Mouse (Mus musculus): ENCODE results near the gene Drc3.
"Not testable (repeated sequence)": the region's sequence is repeated elsewhere in the genome, so short reads cannot be mapped to it uniquely, and the experiment has no call there.

The Drc3 gene

DNA sequence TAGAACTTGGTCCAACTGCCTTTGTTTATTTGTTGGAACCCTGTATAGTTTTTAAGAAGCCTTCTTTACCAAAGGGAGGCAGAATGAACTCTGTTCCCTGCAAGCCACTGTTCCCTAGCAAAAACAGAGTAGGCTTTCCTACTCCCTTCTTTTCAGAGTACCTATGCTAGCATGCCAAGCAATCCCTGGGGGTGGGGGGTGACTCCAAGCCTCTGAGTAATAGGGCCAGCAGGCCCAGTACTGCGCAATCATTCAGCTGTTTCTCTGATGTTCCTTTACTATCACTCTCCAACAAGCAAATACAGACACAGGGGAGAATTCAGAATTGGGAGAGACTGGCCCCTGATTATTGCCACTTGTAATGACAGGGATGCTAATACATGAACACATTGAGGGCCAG, 53.5 kb downstream of the Drc3 start:
- DNase-seq, result no peak

DNA sequence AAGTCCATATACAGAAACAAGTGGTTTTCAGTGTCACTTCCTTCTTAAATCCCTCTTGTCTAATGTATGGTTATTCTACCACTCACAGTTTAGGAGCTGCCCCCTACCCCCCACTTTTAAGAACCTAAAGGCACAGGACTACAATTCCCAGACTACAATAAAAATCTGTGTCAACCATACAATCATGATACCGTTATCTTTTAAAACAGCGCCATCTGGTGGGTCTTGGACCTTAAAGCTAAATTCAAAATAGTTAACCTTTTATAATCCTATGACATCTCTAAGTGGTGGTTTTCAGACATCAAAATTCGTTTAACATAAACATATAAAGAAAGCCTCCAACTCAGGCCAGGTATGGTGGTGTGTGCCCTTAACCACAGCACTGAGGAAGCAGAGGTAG, 59.0 kb downstream of the Drc3 start:
- peak; percentile 12 to 62 for DNase-seq

DNA sequence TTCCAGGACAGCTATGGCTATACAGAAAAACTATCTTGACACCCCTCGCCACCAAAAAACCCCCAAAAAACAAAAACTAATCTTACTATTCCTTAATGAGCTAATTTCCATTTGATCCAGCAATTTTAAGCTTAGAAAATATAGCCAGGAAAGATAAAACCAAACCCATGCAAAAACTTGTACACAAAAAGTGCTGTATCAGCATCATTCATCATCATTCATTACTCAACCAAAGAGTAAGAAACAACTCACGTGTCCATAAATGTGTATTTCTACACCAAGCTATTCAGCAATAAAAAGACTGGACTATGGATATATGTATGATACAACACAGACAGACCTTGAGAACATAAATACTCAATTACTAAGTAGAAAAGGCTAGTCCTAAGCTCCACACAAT, 59.8 kb downstream of the Drc3 start:
- DNase-seq, result no peak

DNA sequence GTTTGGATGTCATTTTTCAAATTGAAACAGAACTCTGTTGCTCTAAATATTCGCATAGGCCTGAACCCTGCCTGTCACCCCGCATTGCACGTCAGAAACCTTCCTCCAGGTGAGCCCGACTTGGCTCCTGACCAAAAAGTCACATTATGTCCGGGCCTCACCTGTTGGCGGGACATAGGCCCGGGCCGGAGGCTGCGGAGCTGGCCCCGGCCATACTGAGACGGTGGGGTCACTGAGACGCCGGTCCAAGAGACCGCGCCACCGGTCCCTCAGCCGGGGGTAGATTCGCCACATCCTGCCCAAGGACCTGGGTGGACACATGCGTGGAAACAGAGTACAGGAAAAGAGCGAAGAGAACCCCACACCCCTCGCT, 63.4 kb downstream of the Drc3 start:
- no peak for DNase-seq

DNA sequence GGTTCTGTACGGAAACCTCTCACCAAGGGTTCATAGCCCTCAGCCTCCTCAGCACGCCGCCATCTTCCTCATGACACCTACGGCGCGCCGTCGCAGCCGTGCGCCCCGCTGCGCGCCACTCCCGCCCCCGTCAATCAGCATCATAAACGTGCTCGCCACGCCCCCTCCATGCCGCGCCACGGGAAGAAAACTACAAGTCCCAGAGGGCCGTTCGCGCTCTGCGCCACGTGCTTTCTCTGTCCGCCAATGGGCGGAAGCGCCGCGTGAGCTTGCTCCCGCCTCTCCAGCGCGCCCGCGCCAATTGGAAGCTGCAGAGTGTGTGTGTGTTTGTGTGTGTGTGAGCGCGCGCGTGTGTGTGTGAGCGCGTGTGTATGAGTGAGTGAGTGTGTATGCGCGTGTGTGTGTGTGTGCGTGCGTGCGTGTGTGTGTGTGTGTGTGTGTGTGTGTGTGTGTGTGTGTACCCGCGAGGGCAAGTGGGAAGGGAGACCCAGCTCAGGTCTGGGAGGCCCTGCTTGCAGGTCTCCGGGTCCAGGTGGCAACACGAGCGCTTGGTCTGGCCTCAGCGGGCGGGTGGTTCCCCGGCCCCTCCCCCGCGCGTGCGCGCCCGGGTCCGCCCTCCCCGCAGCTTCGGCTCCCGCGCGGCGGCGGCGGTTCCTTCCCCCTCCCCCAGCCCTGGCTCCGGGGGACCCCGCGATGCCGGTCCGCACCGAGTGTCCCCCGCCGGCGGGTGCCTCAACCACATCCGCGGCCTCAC, 64.0 kb downstream of the Drc3 start, which contains the start of gene Gid4:
TSS of gene Gid4 (plus strand) at position 183 of the 754 bp plus-strand sequence.
- DNase-seq, result peak; percentile 98 to 99

DNA sequence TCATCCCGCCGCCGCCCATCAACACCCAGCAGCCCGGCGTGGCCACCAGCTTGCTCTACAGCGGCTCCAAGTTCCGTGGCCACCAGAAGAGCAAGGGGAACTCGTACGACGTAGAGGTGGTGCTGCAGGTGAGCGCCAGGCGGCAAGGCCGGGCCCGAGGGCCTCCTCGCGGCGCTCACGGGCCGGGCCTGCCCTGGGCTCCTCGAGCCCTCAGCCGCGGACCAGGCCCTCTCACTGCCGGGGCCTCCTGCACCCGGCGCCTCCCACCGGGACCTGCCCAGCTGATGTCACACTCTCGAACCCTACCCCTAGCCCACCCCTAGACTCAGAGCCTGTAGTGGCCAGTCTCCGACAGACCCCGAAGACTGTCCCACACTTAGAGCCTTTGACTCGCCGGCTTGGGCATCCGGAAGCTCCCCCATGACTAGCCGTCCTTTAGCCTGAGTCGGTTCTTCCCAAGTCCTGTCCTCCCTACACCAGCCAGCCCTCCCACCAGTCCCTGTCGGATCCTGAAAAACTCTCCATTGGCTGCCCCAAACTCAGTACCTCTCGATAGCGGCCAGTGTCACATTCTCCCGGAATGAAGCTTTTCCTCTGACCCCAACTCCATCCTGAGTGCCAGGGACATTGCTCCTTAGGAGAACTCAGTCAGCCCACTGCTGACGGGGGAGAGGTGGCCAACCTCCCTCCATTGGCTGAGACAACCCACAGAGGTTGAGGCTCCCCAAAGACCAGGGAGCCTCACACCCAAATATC, 64.8 kb downstream of the Drc3 start, which contains the start of gene Atpaf2:
TSS of gene Atpaf2 (minus strand) at position 741 of the 756 bp plus-strand sequence.
- DNase-seq, result peak; percentile 5 to 27

DNA sequence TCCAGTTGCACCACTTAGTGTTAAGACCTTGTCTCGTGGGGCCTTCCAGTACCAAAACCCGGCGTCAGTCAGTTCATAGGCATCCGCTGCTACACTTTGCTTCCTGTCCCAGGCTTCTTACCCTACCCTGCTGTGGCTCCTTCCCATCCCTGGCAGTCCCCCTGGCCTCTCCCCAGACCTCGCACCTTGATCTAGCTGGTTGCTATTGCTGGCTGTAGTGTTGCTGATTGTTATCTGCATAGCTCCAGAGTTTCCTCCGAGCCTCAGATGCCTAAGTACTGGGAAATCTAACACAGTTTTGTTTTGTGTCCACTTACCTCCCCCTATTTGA, 65.3 kb downstream of the Drc3 start:
- DNase-seq, result no peak

DNA sequence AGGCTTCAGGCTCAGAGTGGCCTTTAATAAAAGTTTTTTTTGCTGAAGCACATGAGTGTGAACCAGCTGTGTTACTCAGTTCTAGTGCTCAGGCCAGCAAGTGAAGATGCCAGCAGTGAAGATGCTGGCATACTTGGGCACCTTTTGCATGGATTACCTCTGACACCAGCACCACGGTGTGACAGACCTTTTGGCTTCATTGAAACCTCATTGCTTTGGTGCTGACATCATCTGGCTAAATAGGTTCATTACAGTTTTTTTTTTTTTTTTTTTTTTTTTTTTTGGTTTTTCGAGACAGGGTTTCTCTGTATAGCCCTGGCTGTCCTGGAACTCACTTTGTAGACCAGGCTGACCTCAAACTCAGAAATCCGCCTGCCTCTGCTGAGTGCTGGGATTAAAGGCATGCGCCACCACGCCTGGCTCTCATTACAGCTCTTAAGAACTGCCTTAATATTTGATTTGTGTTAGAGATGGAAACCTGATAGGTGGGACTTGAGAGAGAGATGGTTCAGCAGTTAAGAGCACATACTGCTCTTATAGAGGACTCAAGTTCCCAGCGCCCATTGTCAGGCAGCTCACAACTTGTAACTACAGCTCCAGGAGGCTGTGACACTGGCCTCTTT, 69.0 kb downstream of the Drc3 start:
- no peak for DNase-seq

DNA sequence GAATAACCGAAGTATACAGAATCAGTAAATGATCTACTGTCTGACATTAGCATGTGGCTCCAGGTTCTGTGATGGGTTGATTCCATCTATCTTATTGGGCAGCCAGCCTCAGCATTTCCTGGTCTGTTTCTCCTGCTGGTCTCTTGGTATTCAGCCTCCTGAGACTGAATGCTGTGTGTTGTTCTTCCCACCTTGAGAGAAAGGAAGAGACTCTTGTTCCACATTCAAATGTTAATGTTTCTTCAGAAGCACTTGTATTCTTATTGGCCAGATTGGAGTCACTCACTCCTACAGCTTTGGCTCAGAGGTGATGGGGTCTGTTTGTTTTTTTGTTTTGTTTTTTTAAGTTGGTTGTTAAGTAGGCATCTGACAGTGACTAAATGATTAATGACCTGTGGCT, 69.9 kb downstream of the Drc3 start:
- no peak for DNase-seq

DNA sequence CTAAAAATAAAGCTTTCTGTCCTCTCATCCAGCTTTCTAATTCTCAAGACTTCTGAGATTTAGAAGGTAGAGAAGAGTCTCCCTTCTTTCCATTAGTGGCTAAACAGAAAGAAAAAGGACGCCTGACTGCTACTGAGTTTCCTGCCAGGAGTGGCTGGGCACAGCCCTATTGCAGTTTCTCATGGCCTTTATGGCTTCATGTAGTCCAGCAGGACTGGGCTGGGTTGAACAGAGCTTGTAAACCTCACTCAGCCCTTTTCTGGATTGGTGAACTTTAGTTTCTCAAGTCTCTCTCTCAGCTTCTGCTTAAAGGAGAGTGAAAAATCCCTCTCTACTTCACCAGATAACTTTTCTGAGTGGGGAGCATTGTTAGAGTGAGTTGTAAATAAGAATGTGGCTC, 73.3 kb downstream of the Drc3 start:
- DNase-seq, result no peak

DNA sequence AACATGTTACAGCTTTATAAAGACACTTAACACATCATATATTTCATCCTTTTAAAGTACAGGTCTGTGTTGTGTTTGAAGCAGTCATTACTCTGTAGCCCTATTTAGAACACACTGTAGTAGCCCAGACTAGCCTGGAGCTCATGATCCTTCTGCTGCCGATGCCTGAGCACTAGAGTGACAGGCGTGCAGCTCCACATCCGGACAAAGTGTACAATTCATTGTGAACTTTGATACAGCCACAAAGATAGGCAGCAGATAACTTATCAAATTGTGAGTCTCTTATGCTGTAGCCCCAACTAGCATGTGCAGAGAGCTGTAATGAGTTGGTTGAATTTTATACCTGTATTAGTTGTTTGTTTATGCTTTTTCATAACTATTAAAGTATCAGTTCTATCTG, 74.5 kb downstream of the Drc3 start:
- no peak for DNase-seq

DNA sequence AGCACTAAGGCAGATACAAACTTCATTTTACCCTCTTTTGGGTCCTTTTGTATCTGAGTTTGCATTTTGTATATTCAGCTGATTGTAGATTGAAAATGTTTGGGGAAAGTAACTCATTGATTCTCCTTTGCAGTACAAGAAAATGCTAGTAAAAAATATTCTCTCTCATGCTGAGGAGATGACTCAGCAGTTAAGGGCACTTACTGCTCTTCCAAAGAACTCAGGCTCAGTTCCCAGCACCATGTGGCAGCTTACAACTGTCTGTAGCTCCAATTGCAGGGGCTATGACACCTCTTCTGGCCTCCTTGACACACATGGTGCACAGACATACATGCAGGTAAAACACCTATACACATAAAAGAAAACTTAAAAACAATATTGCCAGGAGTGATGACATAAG, 80.4 kb downstream of the Drc3 start:
- no peak for DNase-seq

DNA sequence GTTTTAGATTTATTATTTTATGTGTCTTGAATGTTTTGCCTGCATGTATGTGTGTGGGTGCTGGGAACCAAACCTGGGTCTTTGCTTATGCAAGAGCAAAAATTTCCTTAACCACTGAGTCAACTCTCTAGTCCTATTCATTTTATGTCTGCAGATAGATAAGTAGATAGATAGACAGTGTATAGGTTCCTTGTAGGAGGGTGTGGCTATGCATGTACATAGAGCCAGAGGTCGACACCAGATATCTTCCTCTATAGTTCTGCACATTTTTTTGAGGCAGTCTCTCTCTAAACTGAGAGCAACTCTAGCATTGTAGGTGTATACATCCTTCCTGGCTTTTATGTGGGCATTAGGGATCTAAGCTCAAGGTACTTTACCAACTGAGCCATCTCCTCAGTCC, 82.0 kb downstream of the Drc3 start:
- no peak for DNase-seq

DNA sequence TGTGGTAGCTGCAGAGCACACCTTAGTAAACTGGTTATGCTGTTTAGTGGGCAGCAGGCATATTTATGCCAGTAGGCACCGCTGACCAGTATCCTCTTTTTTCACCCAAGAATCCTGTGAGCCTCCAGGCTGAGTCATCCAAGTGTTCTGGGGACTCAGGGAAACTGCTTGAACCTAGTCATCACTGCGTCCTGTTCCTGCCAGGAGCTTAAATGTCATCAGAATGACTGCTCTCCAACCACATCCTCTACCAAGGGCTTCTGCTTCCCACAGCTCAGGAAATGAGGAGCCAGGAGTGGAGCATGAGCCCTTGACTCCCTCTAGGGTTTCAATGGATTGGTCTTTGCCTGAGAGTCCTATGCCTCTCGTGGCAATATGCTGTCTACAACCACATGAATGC, 83.5 kb downstream of the Drc3 start:
- DNase-seq, result no peak

DNA sequence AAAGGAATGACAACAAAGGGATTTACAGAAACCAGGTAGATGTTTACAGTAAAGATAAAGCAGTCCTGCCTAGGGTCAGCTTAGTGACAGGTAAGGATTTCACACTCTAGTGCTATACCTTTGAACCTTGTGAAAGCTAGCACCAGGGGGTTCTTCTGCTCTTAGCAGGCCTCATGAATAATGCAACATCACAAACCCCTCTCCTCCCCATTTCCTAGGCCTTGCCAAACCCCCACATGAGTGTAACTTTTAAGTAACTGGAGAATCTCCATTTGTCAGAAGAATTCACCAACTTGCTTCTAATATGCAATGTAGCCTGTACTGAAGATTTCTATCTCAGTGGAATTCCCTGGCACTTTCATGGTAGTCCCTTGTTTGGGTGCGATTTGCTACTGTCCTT, 86.5 kb downstream of the Drc3 start:
- not testable (repeated sequence) for DNase-seq

DNA sequence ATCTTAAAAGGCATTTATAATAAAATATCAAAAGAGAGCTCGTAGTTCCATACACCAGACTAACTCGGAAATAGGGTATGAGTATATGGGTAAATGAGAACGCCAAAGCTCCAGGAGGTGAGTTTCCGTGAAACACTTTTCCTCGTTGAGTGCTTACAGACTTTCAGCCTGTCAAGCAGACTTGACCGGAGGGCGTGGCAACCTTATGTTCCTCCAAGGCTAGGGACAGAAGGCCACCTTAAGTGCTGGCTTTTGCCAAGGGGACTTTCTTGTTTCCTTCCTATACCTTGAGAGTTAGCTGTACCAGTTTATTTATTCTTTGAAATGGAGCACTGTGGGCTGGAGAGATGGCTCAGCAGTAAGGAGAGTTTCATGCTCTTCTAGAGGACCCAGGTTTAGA, 87.0 kb downstream of the Drc3 start:
- peak; percentile 35 to 46 for DNase-seq

DNA sequence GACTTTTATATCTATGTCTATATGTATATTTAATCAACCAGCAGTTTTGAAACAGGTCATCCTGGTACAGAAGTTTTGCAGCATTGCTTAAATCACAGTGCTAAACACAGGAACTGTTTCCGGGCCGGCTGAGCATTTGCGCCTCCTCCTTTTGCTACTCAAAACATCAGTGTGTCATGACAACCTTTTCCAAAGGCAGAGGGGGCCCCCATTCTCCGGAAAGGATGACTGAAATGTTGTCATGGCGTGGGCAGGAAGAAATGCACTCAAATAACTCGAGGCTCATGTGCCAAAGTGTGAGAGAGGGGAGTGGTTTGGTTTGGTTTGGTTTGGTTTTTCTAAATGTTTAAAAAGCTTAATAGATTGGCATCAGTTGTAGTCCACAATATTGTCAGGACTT, 89.8 kb downstream of the Drc3 start:
- no peak for DNase-seq
